Mouse (Mus musculus) olfactory bulb, adult 2 months (tissue): ENCODE data around the gene Klhdc7b.

Experiments used
- CTCF ChIP-seq: fragments of 200-500 bp; IDR thresholded peaks from 2 replicates; pipeline ENCODE4 v1.5.1; 2012; ENCODE audit warnings: low read depth, mild to moderate bottlenecking, low read length, moderate library complexity; ENCODE audit not compliant: insufficient read depth
- POLR2A ChIP-seq: fragments of 200-500 bp; IDR thresholded peaks from 2 replicates; pipeline ENCODE4 v1.6.1; 2012; ENCODE audit warnings: mild to moderate bottlenecking, low read depth, low read length, moderate library complexity; ENCODE audit not compliant: insufficient read depth

GRCm38 (mm10) chr15:89351302-89351701, 33.4 kb upstream of the Klhdc7b start:
- TF ChIP-seq CTCF = no peak
- no peak for TF ChIP-seq POLR2A
